Mouse (Mus musculus): ENCODE data around the gene Slc16a13. TPM values are rescaled to one million over a fixed set of nuclear protein-coding genes. Genes with fewer than 3 reads are reported as not detected.

Slc16a13 gene
- polyA plus RNA-seq, 1 experiment from 2014 or later = 7.4 TPM

DNA sequence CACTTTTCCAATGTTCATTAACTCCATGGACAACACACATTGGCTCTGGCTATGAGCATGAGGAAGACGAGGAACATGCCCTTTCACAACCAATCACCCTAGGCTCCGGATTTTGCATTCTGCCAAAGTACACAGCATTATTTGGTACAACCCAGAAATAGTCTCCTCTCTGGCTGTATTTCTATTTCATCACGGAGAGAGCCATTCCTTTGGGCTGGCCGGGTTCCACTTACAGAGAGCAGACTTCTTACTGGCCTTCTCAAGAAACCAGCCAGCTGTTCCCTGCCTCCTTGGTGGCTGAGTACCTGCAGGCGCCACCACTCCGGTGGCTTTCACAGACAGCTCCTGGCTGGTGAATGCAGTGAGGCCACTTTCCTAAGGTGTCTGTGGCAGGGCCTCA is 8.4 kb downstream of the Slc16a13 start, which contains the start of gene Slc16a11:
Slc16a11 (plus strand) TSS at position 330 of the 400 bp plus-strand sequence.
- Histone ChIP-seq H3K79me2 (ENCODE audit: inconsistent target) (no peaks in the 10 kb centered on the region), H3K36me3 (ENCODE audit: inconsistent target) (0 out of 2 replicates have a peak, but pooled peaks cover 6% of the 10 kb centered on the region), H3K27ac (no peak within 1 kb of the TSS), H3K4me3 (ENCODE audit: inconsistent target) (no peak within 1 kb of the TSS)
- WGBS (ENCODE audit: missing documents) = 82% methylated on average over 6 of the region's 6 CpGs

DNA sequence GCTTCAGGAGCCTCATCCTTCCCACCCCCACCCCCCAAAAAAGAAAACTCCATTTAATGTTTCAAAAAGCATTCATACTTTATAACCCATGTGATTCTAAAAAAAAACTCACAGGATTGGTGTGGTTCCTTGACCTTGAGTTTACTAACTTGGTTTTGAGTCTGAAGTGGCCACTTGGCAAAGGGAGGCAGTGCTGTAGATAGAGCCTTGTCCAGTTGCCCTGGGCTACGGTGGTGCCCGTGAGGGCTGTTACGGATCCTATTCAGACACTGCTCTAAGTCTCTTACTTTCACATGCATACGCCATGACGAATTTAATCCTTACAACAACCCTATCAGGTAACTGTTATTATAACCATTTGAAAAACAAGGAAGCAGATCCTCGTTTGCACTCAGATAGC is 8.9 kb downstream of the Slc16a13 start:
- no peaks in the 10 kb centered on the region for H3K79me2 ChIP-seq (ENCODE audit: inconsistent target)
- 0 out of 2 replicates have a peak, but pooled peaks cover 2% of the 10 kb centered on the region for H3K36me3 ChIP-seq (ENCODE audit: inconsistent target)
- no peak overlapping the region for H3K4me3 ChIP-seq (ENCODE audit: inconsistent target)
- H3K27ac ChIP-seq = no peak overlapping the region
- 90% methylated on average over 6 of the region's 6 CpGs for WGBS (ENCODE audit: missing documents)

DNA sequence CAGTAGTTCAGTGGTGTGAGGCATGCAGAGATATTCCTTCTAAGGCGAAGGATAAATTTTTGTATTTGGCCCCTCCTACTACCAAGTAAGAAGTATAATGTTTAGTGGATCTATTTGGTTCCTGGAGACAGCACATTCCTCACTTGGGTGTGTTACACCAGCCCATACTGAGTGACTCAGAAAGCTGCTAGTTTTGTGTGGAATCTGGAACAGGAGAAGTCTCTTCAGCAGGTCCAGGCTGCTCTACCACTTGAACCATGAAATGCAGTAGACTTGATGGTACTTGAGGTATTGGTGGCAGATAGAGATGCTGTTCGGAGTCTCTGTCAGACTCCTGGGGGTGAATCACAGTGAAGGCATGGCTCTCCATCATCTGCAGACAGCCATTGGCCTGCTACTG is 10.2 kb downstream of the Slc16a13 start:
- Histone ChIP-seq H3K27ac (no peak overlapping the region), H3K36me3 (ENCODE audit: inconsistent target) (no peaks in the 10 kb centered on the region), H3K79me2 (ENCODE audit: inconsistent target) (no peaks in the 10 kb centered on the region), H3K4me3 (ENCODE audit: inconsistent target) (no peak overlapping the region)
- WGBS (ENCODE audit: missing documents) = 83% methylated on average over 2 of the region's 2 CpGs

DNA sequence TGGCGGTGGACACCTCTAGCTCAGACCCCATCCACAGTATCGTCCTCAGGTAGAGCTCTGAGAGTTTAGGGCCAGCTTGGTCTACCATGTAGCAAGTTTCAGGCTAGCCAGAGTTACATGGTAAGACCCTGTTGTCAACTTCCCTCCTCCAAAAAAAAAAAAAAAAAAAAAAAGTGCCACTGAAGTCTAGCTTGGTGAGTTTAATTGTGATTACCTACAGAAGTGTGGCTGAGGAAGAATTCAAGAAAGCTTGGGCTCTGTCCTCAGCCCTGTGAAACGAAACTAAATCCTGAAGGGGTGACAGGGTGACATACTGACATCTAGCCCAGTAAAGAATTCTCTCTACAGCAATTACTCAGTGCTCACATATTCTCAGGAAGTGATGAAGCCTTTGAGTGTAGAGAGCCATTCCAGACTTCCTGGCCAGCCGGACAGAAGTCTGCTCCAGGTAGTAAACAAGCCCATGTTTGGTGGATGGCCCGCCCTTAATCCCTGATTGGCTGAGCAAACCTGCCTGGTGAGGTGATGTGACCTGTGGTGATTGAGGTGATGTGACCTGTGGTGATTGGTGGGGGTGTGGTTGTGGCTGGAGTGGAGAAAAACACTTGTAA is 12.0 kb downstream of the Slc16a13 start:
- H3K27ac ChIP-seq = no peak overlapping the region
- H3K36me3 ChIP-seq (ENCODE audit: inconsistent target) = no peaks in the 10 kb centered on the region
- 71% methylated on average over 5 of the region's 5 CpGs for WGBS (ENCODE audit: missing documents)
- no peak overlapping the region for H3K4me3 ChIP-seq (ENCODE audit: inconsistent target)
- no peaks in the 10 kb centered on the region for H3K79me2 ChIP-seq (ENCODE audit: inconsistent target)

DNA sequence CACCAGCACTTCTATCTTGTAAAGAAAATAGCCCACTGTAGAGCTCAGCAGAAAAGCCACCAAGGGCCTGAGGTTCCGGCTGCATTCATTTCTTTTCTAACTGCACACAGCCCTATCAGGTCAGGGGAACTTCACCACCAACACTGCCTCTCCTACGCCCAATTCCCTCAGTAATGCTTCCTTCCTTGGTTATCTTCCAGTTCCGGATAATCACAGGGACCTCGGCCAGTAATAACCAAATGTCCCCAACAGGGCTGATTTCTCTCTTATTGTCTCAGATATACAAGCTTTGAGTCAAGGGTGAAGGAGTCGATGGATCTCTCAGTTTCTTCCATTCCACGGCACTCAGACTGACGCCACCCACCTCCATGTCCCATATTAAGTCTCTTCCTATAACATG is 13.6 kb downstream of the Slc16a13 start:
- Histone ChIP-seq H3K36me3 (ENCODE audit: inconsistent target) (no peaks in the 10 kb centered on the region), H3K79me2 (ENCODE audit: inconsistent target) (no peaks in the 10 kb centered on the region), H3K4me3 (ENCODE audit: inconsistent target) (no peak overlapping the region), H3K27ac (no peak overlapping the region)
- WGBS (ENCODE audit: missing documents) = 82% methylated on average over 6 of the region's 7 CpGs

DNA sequence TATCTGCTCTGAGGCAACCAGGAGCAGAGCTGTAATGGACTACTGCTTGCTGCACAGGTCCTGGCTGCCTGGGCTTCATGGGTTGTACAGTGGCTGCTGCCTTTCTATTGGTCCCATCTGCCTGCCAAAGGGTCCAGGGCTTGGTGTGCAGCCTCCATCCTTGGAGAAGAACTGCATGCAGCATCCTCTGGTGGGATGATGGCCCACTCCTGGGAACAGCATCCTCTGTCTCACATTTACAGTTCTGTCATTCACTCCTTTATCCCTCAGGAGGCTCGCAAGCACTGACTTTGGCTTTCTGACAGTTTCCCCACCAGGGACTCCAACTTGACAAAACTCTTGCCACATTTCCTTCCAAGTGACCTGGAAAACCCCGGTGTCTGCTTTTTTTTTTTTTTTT is 14.1 kb downstream of the Slc16a13 start:
- WGBS (ENCODE audit: missing documents) = 35% methylated on average over 2 of the region's 2 CpGs

DNA sequence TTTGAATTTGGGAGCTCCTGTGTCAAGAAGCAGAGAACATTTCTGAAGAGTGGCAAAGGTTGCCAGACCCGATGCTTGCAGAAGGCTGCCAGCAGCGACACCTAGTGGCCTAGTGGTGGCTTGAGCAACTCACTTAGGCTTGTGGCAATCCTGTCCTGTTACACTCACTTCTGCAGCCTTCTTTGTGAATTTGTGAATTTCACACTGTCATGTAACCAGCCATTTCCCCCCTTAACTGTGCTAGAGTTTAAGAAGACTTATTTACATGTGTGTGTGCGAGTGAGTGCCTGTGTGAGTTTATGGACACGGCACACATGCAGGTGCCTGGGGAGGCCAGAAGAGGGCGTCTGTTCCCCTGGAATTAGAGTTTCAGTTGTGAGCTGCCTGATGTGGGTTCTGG is 19.2 kb downstream of the Slc16a13 start:
- H3K36me3 ChIP-seq (ENCODE audit: inconsistent target) = no peaks in the 10 kb centered on the region
- no peak overlapping the region for H3K4me3 ChIP-seq (ENCODE audit: inconsistent target)
- no peaks in the 10 kb centered on the region for H3K79me2 ChIP-seq (ENCODE audit: inconsistent target)
- 56% methylated on average over 5 of the region's 5 CpGs for WGBS (ENCODE audit: missing documents)
- H3K27ac ChIP-seq = no peak overlapping the region

More for the DNA sequence above, 14.1 kb downstream of the Slc16a13 start:
- Histone ChIP-seq H3K79me2 (ENCODE audit: inconsistent target) (no peaks in the 10 kb centered on the region), H3K27ac (no peak overlapping the region), H3K4me3 (ENCODE audit: inconsistent target) (no peak overlapping the region), H3K36me3 (ENCODE audit: inconsistent target) (no peaks in the 10 kb centered on the region)

DNA sequence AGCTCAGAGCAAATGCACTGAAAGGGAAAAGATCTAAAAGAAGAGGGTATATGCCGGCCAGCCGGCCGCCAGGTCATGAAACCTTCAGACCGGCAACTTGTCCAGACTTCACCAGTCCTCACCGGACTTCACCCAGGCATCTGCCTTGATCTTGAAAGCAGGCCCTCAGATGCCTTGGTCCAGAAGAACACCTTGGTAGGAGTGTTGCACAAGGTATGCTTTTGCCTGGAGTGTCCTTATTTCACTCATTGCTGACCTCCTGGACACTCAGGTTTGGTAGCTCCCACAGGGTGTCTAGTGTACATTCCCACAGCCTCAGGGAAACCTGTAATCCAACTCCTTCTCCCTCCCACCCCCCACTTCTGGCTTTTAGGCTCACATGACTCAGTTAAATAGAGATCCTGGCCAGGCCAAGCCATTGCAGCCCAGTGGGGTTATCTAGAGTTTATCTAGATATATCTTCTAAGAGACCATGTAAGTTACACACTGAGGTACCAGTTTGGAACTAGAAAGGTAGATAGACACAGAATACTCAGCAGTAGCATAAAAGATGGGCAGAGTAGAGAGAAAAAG is 20.7 kb downstream of the Slc16a13 start:
- Histone ChIP-seq H3K4me3 (ENCODE audit: inconsistent target) (no peak overlapping the region), H3K79me2 (ENCODE audit: inconsistent target) (no peaks in the 10 kb centered on the region), H3K36me3 (ENCODE audit: inconsistent target) (no peaks in the 10 kb centered on the region), H3K27ac (no peak overlapping the region)
- 64% methylated on average over 5 of the region's 5 CpGs for WGBS (ENCODE audit: missing documents)

DNA sequence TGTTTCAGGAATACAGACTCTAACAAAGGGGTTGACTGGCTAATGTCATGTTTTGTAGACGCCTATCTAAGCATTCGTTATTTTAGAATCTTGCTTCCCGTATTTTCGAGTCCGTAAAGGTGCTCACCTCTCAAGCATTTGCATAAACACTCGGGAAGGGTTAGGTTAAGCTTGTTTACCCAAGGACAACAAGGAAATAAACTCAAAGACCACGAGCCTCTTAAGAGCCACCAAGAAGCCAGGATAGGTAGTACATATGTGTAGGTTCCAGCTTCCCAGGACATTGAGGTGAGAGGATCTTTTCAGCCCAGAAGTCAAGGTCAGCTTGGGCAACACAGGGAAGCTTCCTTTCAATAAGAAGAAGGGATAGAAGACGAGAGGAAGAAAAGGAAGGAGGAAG is 21.8 kb downstream of the Slc16a13 start:
- Histone ChIP-seq H3K4me3 (ENCODE audit: inconsistent target) (no peak overlapping the region), H3K79me2 (ENCODE audit: inconsistent target) (no peaks in the 10 kb centered on the region), H3K36me3 (ENCODE audit: inconsistent target) (no peaks in the 10 kb centered on the region), H3K27ac (no peak overlapping the region)
- WGBS (ENCODE audit: missing documents) = 94% methylated on average over 8 of the region's 8 CpGs

DNA sequence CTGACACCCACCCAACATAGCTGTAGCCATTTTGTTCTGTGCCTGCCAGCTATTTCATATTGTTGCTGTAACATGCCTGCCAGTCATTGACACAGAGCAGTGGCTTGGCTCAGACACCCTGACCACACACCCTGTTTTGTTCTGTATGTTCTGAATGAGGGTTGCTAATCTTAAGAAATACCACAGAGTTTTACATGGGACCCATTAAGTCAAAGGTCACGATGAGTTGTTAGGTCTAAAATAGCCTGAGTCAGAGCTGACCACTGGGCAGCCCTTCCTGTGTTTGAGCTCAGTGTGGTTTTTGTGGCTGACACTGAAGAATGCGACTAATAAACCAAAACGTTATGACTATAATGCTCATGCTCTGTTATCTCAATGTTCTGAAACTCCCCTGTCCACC is 22.5 kb downstream of the Slc16a13 start:
- H3K79me2 ChIP-seq (ENCODE audit: inconsistent target) = no peaks in the 10 kb centered on the region
- peak overlapping the region; percentile 25 for H3K27ac ChIP-seq
- 8% methylated on average over 3 of the region's 3 CpGs for WGBS (ENCODE audit: missing documents)
- no peaks in the 10 kb centered on the region for H3K36me3 ChIP-seq (ENCODE audit: inconsistent target)
- no peak overlapping the region for H3K4me3 ChIP-seq (ENCODE audit: inconsistent target)

DNA sequence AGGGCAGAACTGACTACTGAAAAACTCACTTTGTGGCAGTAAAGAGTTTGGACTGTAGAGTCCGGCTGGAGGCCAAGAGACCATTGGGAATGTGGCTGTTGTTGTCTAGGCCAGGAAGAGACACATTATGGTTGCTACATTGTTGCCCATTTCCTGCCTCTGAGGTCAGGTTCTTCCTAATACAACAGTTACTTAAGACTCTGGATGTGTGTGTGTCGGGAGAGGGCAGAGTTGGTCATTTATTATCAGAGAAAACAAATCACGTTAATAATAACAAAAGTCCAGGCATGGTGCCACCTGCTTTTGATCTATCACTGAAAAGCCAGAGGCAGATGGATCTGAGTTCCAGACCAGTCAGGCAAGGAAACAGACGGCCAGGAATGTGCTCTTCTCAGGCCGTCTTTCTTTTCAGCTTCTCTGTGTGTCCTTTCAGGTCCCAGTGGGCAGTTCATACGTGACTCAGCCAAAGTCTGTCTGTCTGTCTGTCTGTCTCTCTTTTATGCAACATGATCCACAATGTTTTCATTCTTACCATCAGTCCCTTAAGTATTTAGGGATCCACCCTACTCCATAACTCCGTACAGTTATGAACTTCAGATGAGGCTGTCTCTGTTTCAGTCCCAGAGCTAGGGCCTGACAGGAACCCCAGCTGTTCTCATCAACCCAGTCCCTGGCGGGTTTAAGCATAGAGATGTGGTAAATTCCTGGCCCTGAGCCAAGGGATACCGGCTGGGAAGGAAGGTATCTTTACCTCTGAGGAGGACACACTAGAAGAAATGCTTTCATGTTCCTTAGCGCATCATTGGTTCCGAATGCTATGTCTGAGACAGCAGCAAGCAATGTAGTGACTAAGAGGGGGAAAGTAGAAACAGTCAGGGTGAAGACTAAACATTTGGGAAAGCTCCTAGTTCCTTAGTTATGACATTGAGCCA is 27.2 kb downstream of the Slc16a13 start:
- Histone ChIP-seq H3K4me3 (ENCODE audit: inconsistent target) (no peak overlapping the region), H3K36me3 (ENCODE audit: inconsistent target) (no peaks in the 10 kb centered on the region), H3K27ac (no peak overlapping the region), H3K79me2 (ENCODE audit: inconsistent target) (no peaks in the 10 kb centered on the region)
- WGBS (ENCODE audit: missing documents) = 75% methylated on average over 11 of the region's 11 CpGs

DNA sequence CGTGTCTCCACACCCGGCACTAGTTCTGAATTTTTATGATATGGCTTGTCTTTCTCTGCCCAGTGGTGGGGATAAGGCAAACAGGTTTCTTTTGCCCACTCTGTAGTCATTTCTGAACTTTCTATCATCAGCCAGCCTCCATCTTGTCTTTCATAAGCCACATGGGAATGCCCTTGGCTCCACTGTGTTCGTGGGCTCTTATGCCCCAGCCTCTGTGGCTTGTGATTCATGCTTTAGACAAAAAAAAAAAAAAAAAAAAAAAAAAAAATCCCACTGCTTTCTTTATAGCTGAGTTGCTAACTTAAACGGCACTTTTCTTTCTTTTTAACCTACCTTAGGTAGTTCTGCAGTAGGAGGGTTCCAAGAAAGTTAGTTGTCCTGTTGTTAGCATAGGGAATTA is 28.7 kb downstream of the Slc16a13 start:
- no peak overlapping the region for H3K4me3 ChIP-seq (ENCODE audit: inconsistent target)
- WGBS (ENCODE audit: missing documents) = 75% methylated on average over 4 of the region's 4 CpGs
- no peaks in the 10 kb centered on the region for H3K36me3 ChIP-seq (ENCODE audit: inconsistent target)
- H3K27ac ChIP-seq = no peak overlapping the region
- H3K79me2 ChIP-seq (ENCODE audit: inconsistent target) = no peaks in the 10 kb centered on the region

DNA sequence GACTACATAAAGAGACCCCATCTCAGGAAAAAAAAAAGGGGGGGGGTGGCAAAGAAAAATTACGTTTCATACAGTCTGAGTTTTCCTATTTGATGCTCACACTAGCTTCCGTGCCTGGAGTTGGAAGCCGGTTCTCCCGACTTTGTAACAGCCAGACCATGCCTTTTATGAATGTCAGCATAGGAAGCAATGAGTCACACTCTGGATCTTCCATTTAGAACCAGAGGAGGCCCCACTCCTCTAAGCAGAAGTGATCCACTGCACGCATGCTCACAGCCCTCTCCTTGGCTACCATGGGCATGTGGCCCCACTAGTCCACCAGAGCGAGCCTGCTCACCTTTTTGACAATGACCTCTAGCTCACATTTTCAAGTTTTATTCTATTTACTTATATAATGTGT is 29.7 kb downstream of the Slc16a13 start:
- peak overlapping the region; percentile 12; the same call in 1 of the 2 replicates for H3K27ac ChIP-seq
- 82% methylated on average over 6 of the region's 6 CpGs for WGBS (ENCODE audit: missing documents)
- no peaks in the 10 kb centered on the region for H3K79me2 ChIP-seq (ENCODE audit: inconsistent target)
- no peaks in the 10 kb centered on the region for H3K36me3 ChIP-seq (ENCODE audit: inconsistent target)
- no peak overlapping the region for H3K4me3 ChIP-seq (ENCODE audit: inconsistent target)

DNA sequence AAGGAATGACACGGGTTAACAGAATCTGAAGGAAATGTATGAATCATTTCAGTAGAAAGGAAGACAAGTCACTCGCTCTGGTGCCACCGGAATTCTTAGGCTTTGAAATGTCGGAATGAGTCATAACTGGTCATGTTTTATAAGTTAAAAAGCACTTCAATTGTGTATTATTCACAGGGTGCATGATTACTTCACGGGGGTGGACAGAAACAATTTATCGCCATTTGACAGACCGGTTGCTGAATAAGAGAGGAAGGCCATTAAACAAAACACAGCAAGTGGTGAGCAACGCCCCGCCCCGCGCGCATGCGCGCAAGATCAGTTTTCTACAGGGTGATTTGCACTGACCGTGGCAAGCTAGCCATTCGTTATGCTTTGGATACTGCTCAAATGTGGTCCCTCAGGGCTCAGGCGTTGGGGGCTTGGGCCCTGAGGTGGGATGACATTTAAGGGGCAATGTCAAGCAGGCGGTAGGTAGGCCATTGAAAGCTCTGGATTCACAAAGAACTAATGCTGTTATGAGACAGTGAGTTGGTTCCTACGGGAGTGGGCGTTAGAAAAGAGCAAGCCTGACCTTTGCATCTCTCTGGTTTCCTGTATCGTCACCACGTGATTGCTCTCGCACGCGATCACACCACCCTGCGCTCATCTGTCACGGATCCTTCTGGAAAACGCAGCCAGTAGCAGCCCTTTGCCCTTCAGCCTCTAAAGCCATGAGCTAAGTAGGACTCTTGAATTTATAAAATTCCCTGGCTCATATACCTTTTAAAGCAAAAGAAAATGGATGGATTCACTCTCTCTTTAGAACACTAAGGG is 31.3 kb downstream of the Slc16a13 start:
- H3K36me3 ChIP-seq (ENCODE audit: inconsistent target) = no peaks in the 10 kb centered on the region
- no peak overlapping the region for H3K27ac ChIP-seq
- no peaks in the 10 kb centered on the region for H3K79me2 ChIP-seq (ENCODE audit: inconsistent target)
- WGBS (ENCODE audit: missing documents) = 93% methylated on average over 28 of the region's 28 CpGs
- H3K4me3 ChIP-seq (ENCODE audit: inconsistent target) = no peak overlapping the region

All from macrophage (primary cell).